Mouse (Mus musculus) adrenal gland, adult (tissue): Measurements from ENCODE around the gene Ndufa10.

ENCODE experiments used
- DNase-seq, 2 experiments: peaks; one replicate each; pipeline ENCODE4 v3.0.0; 2022 to 2023; ENCODE audit warnings: low spot score in 1 of 2; ENCODE audit not compliant: inconsistent age in 2 of 2

Ndufa10 gene

DNA sequence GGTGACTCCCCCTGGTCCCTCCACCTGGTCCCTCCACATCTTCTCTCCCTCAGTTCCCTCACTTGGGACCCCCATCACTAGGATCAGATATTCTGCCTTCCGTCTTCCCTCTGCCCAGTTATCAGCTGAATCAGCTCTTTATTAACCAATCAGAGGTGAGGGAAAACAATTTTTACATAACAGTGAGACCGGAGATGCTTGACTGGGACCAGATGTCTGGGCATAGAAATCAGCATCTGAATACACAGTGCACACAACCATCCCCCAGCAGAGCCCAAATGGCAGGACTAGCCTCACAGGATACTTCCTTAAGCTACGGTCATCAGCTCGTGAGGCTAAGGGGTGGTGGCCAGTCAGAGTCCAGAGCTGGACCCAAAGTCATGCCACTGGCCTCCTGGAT lies 41.6 kb downstream of the Ndufa10 start:
- no peak for DNase-seq

DNA sequence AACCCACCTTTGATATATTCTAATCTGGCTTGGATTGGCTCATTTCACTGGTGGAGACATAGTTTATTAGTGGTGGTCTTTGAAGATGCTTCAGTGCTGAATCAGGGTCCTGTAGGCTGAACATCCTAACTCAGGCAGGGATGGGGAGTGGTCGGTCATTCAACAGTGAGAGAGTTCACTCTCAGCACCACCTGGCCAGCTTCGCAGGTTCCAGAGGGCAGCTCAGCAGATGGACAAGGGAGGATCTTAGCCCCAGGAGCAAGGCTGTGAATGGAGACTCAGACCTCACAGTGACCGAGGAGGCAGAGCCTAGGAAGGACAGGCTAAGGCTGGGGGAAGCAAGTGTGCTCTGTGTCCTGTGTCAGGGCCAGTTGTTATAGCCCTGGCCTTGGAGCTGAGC lies 42.2 kb downstream of the Ndufa10 start:
- no peak for DNase-seq

DNA sequence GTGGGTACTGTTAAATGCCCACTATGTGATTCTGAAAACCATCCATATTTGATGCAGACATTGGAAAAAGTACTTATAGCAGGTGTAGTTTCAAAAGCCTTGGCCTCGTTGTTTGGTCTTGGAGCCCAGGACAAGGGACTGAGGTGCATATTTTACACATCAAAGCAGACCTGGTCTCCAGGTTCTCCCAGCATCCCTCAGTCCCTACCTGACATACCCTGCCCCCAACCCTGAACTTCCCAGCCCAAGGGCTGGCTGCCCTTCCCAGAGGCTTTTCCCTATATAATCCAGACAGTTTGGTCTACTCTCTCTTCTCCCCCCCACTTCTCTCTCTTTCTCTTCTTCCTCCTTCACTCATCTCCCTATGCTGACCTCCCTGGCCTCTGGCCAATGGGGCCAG lies 42.7 kb downstream of the Ndufa10 start:
- no peak for DNase-seq

GRCm38 (mm10) chr1:92424714-92425113 lies 48.9 kb downstream of the Ndufa10 start:
- DNase-seq: no peak

DNA sequence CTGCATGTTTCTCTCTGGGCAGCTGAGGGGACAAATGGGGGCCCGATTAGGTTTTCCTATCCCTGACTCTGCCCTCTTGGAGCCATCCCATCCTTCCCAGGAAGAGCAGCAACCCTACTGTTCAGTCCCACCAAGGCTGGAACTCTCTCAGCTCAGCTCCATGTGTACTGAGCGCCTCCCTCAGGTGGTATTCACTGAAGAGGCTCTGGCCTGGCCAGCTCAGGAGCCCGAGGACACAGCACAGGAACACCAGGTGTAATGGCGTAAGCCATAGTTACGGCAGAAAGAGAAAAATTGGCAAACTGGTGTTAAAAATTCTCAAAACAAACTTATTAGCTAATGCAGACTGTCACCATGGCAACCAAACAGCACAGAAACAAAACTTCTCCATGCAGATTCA lies 68.5 kb downstream of the Ndufa10 start:
- no peak for DNase-seq

GRCm38 (mm10) chr1:92400556-92400955 lies 73.1 kb downstream of the Ndufa10 start:
- DNase-seq: no peak

DNA sequence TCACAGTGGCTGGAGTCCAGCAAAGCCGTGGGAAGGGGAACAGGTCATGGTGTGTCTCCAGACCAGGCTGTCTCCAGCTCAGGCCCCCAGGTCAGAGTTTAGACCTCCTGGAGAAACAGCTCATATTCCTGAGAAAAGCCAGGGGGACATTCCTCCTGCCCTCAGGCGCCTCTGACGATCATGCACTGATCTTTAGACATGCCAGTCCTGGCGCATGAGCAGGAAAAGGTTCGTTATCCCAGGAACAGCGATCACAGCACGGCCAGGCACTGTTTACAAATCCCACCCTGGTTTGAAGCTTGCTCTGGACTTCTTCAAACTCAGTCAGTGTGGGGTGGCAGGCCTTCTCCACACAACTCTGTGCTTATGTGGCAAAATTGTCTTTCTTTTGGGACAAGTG lies 75.1 kb downstream of the Ndufa10 start:
- DNase-seq: no peak

DNA sequence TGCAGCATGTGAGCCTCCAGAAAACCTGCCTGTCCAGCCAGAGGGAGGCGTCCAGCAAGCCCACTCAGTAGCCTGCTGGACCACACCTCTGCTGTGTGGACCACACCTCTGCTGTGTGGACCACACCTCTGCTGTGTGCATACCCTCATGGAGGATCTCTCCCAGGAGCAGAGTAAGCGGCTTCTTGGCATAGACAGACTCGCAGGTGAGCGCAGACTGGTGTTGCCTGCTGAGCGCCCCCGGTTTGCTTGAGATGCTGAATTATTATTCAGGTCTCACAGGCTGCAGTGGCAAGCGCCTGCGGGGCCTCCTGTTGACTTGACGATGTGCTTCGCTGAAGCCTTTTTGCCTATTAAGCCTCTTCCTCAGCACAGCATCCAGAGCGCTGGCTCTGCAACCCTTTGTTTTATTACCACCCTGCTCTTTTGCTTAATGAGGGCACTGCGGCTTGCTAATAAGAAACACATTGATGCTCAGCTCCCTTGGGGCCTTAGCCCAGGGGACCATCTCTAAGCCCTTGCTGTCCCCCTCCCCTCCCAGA lies 76.1 kb downstream of the Ndufa10 start:
- no peak for DNase-seq

DNA sequence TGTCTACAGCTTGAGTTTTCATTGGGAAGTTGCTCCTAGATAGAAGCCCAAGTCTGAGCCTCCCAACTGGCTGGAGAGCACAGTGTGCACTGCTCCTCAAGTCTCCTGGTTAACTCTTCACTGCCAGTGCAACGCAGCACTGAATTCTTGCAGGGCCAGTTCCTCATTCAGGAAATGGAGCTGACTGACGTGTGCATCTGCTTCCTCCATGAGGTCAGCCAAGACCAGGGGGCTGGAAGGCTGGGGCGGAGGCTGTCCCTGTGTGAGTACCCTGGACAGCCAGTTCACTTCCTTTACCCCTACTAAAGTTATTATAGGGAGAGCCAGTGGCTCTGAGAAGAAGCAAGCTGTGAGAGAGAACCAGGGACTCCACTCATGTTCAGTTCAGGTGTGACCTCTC lies 79.4 kb downstream of the Ndufa10 start:
- no peak for DNase-seq

DNA sequence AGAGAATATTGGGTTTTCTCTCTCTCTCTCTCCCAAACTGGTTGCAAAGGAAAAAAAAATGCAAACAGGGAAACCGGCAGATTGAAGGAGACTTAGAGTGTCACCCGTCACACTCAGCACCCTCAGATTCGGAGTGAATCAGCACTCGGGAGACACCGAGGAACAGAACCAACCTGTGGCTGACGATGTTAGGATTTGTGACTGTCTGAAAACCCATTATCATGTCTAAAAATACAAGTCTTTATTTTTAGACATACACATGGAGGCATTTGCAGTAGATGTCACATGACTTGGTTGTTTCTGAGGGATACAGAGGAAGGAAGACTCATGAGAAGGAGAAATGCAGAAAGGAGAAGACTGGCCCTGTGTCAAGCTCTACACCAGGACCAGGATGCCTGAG lies 80.5 kb downstream of the Ndufa10 start:
- DNase-seq: no peak
